Mouse (Mus musculus) right cerebral cortex, postnatal 25 days (tissue): ENCODE results near the gene 5031439G07Rik.
"Not testable (repeated sequence)": the region's sequence is repeated elsewhere in the genome, so short reads cannot be mapped to it uniquely, and the experiment has no call there.

Source experiments
- DNase-seq: peaks from one replicate; pipeline ENCODE4 v3.0.0; 2022

Gene 5031439G07Rik

DNA sequence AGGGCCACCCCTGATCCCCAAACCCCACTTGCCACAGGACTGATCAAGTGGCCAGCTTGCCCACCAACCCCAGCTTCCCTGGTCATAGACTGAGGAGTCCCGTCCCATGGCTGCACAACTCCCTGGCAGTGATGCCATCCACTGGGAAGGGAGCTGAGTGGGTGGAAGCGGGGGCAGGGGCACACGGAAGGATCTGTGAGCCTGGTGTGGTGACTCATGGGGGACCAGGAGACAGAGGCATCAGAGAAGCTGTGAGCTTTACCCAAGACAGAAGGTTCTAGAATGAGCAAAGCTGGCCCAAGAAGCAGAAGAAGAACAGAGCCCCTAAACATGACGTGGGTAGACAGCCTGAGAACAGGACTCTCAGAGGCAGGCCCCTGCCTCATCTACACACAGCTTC lies 38.3 kb downstream of the 5031439G07Rik start:
- peak; percentile 65 for DNase-seq

DNA sequence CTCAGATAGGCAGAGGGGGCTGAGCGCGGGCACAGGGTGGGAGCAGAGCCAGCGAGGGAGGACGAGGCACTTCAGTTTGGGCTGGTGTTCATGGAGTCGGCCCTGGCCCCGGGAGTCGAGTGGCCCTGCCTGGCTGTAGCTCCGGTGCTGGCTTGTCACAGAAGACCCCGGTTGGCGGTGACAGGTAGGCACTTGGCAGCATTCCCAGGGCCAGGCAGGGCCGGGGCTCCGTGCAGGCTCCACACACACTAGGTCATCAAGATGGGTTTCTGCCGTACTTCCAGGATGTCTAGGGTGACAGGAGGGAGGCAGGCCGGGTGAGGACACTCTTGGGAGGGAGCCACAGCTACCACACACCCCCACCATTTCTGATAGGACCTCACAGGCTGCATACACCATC lies 39.4 kb downstream of the 5031439G07Rik start:
- DNase-seq: no peak

DNA sequence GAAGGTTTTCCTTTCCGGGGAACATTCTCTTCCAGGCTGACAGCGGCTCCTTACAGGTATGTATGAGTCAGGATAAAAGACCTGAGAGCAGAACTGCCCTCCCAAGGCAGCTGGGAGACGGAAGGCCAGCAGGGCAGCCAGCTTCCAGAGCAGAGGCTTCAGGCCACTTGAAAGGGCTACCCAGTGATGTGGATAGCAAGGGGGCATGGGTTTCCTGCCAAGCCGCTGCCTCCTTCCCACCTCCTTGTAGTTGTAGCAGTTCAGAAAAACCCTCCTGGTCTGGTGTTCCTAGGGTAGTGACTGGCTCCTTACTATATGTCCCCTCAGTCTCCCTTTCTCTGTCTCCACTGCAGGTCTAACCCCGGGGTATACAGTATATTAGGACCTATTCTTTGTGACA lies 44.0 kb downstream of the 5031439G07Rik start:
- no peak for DNase-seq

DNA sequence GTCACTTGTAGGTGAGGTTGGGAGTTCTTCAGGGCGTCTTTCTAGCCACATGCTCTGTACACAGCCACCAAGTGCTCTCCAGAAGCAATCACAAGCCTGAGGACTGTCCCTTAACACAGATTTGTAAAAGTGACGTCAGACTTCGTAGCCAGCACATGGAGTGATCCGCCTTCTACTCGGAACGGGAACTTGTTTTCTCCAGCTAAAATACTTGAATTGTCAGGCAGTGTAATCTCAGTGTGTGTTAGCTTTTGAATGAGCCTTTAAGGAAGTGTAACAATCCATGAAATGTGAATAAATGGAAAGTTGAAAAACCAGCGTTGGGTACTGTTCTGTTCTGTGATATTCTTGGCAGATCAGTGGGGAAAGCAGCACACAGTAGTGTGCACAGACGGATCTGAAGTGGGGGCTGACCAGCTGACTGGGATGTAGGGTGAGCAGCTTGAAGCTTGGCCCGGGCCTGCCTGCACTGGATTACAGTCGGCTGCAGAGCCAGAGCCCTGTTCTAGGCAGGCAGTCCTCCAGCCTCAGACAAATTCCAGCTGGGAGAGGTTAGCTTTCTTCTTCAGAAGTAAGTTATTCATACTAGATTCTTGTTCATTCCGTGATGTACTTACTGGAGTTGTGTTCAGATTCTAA lies 45.6 kb downstream of the 5031439G07Rik start:
- no peak for DNase-seq

DNA sequence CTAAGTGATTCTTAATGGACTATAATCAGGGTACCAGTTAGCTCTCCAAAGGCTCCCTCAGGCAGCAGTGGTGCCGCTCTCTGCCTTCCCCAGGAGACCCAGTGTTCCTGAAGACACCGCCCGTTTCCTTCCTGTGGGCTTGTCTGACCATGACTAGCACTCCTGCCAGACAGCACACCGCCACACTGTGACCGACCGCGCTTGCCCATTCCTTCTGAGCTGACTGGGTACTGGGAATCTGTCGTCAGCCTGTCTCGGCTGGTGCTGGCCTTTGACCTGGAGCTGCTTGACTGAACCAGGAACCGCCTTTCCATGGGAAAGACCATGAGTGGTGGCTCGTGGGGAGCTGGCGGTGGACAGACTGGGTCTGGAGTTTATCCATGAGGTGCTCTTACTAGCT lies 48.2 kb downstream of the 5031439G07Rik start:
- no peak for DNase-seq

DNA sequence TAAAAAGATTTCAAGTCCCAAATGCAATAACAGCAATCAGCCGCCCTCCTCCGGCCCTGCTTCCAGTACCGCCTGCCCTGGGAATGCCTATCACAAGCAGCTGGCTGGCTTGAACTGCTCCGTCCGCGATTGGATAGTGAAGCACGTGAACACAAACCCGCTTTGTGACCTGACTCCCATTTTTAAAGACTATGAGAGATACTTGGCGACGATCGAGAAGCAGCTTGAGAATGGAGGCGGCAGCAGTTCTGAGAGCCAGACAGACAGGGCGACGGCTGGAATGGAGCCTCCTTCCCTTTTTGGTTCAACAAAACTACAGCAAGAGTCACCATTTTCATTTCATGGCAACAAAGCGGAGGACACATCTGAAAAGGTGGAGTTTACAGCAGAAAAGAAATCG lies 53.5 kb downstream of the 5031439G07Rik start:
- DNase-seq: peak; percentile 57

DNA sequence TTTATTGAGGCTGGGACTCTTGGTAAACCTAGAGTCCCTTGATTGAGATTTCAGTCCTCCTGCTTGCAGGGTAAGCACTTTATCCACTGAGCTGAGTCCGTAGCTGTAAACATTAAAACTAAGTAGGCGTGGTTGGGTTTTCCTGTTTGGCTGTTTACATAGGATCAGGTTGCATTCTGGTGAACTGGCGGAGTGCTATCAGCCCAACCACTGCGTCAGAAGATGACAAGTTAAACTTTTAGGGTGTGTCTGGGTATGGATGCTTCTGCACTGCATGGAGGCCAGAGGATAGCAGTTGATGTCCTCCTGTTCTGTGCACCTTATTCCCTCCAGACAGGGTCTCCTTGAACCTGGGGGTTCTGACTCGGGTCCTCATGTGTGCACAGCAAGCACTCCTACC lies 56.0 kb downstream of the 5031439G07Rik start:
- DNase-seq: no peak

DNA sequence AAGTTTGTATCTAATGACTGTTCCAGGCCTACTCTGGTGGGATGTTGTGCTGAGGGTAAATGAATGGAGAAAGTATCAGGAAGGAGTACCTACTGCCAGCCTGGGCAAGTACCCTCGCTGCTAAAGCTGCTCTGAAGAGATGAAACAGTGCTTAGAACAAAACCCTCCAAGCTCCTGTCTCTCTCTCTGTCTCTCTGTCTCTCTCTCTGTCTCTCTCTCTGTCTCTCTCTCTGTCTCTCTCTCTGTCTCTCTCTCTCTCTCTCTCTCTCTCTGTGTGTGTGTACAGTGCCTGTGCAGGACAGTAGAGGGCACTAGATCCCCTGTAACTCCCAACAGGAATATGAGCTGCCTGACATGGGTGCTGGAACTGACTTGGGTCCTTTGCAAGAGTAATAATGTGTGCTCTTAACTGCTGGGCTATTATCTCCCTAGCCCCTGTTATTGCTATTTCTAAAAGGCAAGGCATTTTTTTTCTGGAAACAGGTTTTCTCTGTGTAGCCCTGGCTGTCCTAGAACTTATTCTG lies 62.8 kb downstream of the 5031439G07Rik start:
- DNase-seq: no peak

DNA sequence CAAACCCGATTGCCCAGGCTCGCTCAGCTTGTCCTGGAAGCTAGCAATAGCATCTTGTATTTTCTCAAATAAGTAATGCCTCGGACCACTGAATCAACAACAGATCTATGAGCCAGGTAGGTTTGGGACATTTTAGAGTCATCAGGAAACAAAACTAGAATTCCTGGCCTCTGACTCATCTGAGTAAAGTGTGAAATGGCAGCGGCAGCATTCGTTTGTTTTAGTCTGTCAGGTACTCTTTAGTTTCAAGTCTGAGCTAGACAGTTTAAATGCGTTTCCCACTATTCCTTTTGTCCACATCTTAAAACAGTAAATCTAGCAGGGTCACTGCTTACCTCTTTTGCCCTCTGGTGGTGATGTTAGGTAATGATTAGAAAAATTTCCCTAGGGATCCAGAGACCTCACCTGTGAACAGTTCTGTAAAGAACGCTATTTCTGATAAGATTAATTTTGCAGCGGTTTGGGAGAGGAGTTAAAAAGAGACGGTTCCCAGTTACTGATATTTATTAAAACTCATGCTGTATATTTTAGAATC lies 63.5 kb downstream of the 5031439G07Rik start:
- DNase-seq: no peak

DNA sequence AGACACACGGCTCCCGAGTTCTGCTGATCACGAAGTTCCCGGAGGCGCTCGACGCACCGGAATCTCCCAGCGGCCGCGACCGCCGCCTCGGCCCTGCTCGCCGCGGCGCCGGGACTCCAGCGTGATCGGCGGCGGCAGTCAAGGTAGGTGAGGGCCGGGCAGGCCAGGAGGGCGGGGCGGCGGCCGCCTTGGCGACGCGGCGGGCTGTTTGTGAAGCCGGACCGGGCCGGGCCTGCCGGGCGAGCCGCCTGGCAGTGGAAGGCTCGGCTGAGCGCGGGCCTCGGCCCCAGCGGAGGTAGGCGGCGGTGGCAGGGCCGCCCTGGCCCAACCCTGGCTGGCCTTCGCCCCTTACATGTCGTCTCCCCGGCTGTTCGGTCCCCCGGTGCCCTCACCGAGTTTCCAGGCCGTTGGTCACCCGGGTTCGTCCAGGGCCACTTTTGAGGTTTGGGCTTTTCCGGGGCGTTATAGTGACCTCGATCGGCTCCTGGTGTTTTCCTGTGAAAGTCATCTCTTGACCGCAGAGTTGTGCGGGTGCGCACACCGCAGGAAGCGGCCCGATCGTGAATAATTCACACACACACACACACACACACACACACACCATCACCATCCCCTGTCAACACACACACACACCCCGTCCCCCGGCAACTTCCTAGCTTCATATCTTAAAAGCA lies 64.7 kb downstream of the 5031439G07Rik start:
- no peak for DNase-seq

DNA sequence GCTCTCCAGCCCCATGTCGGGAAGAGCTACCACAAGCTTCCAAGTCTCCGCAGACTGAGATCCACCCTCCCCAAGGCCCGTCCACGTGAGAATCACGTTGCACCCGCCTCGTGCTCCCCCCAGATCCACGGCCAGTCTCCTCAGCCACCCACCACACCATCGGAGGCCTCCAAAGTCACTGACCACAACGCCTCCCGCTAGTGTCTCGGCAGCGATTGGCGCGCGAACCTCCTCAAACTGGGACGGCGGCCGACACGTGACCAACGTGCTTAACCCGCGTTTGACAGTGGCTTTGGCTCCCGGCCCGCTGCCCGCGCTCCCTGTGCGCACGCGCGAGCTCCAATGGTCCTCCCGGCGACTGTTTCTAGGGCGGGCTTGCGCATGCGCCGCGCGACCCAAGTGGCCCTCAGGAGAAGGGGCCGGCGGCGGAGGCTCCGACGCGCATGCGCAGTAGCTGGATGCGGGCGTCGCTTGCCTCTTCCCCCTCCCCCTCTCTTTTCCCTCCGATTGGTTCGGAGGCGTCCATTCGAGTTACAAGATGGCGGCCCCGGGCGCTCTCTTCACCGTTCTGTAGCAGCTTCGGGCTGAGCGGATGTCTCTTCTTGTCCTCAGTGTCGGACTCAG lies 65.4 kb downstream of the 5031439G07Rik start, which contains the start of gene Nup50:
Nup50 (plus strand) TSS at position 528 of the 624 bp plus-strand sequence.
- DNase-seq: peak; percentile 100

DNA sequence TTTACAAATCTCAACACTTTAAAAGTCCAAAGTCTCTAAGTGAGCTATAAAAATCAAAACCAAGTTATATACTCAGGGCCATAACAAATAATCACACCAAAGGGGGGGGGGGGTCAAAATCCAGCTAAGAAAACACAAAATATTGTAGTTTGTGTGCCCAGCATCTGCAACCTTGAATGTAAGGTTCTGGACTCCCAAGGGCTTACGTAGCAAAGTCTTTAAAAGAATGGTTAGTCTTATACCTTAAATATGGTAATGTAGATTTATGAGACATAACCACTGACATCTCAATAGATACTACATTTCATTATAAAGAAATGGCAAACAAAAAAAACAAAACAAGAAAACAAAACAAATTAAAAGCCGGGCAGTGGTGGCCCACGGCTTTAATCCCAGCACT lies 68.4 kb downstream of the 5031439G07Rik start, which contains the start of gene Gm29666:
Gm29666 (minus strand) TSS at position 101 of the 400 bp plus-strand sequence.
- no peak for DNase-seq

DNA sequence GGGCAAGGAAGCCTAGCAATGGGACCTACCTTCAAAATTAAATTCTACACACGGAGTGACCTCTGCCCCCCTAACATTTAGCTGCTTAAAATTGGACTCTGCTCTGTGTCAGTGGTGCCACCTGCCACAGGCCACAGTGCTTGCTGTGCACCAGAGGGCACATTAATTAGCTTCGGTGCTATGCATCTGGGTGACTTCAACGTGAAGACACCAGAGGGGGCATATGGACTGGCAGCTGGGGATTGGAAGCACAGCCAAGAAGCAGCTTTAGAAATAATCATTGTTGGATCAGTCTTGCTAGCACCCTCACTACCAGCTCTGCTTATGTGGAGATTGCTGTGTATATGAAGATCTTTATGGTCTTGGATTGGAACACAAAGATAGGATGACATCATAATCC lies 75.2 kb downstream of the 5031439G07Rik start:
- no peak for DNase-seq

DNA sequence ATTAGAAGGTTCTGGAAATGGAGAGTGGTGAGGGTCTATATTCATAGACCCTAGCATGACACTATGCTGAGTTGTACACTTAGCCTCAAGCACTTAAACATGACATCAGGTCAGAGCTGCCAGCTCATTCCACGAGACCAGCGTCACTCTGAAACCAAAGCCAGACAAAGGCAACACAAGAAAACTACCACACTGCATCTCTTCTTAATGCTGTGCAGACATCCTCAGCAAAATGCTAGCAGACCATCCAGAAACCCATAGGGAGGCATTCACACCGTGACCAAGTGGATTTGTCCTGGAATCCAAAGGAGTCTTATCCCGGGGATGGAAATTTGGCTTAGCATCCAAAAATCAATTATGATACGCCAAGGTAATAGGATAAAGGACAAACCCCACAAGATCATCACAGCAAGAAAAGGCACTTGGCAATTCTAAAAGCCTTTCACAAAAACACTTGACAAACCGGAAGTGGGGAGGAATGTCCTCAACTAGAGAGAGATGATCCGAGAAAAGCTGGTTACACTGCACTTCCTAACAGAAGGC lies 84.4 kb downstream of the 5031439G07Rik start:
- no peak for DNase-seq

DNA sequence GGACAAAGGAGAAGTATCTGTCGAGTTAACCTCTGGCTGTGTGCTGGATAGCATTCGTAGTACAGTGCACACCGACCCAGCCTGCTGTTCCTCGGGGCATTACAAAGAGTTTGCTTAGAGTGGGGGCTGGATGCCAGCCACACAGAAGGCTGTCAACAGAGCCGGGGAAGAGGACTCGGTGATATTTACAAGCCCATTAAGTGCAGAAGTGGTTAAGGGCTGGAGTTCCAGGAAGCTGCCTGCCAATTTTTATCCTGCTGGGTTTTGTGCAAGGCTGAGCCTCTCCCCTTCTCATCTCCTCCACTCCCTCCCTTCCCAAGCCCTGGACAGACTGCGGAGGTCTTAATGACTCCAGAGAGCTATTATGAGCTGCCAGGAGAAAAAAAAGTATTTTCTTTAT lies 90.3 kb downstream of the 5031439G07Rik start:
- no peak for DNase-seq

DNA sequence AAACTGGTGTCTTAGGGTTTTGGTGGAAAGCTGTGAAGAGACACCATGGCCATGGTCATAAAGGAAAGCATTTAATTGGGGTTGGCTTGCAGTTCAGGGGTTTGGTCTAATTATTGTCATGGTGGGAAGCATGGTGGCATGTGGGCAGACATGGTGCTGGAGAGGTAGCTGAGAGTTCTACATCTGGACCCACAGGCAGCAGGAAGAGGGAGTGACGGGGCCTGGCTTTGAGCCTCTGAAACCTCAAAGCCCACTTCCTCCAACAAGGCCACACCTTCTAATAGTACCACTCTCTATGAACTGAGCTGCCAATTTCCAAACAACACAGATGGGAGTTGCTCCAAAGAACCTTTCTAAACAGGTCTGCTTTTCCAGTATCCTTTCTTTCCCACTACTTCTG lies 91.7 kb downstream of the 5031439G07Rik start:
- DNase-seq: no peak

DNA sequence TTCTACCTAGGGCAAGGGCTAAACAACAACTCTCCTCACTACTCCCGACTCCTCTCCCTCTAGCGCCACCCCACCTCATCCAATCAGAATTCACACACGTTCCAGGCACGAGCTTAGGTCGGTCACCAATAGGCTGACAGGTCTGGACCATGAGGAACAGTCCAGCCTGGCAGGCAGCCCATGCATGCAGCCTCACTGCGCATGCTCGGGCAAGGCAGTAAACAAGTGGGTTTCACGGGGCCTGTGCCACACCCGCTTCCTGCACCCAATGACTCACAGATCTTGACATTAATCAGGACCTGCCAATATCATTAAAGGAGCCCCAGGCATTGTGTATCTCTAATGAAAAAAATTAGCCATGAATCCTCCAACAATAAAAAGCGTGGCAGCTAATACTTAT lies 92.1 kb downstream of the 5031439G07Rik start:
- DNase-seq: not testable (repeated sequence)
